30 mouse cellular contexts compared by ENCODE assay signal in the genomic region with DNA sequence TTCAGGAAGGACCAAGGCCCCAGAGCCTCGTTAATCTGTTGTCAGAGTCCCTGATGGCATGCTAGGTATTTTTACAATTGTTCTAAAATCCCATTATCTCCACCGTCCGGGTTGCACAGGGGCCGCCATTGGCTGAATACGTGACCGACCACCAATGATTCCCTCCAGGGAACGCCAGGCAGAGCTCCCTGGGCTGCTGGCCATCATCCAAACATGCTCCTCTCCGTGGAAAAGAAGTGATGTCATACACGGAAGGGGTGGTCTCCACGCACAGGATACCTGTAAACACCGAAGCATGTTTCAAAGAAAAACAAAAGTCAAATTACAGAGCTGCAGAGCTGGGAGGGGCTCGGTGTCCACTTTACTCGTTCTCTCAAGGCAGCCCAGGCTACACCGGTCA. TPM values are rescaled to one million over a fixed set of nuclear protein-coding genes. Genes with fewer than 3 reads are reported as not detected.
A peak's percentile ranks its signal among the peaks of the same experiment; 100 is the strongest.
DNase-seq lines count a peak whose midpoint lies in the region; ATAC-seq and TF ChIP-seq lines count a peak whose summit lies in the region.
"Had no signal": no experiment of that assay in that cellular context is flagged by ENCODE, and none has a peak within 500 bp of the region (broad histone marks: within the 10 kb centered on the region; RNA-seq: fewer than 3 reads in every experiment).

No protein-coding gene starts in this region.

- TF ChIP-seq POLR2A in heart, adult 2 months (IDR thresholded peaks at IDR 0.05; ENCODE audit: insufficient read depth, low read depth, low read length): no peak

- no peaks in the 10 kb centered on the region for H3K79me2 ChIP-seq in heart, adult 2 months (replicated peaks; ENCODE audit: control insufficient read depth, insufficient read depth, low read length)

- no peak overlapping the region for H3K9ac ChIP-seq in heart, adult 2 months (ENCODE audit: low read depth, low read length)
- H3K9ac ChIP-seq in intestine, embryonic 16.5 days (ENCODE audit: low read depth, low read length): no peak overlapping the region
- no peak overlapping the region for H3K9ac ChIP-seq in intestine, embryonic 15.5 days
- H3K9ac ChIP-seq in stomach, embryonic 14.5 days (replicated peaks; ENCODE audit: low read depth, low read length): no peak overlapping the region
- H3K9ac ChIP-seq in stomach, postnatal 0 days (ENCODE audit: low read length): no peak overlapping the region
- H3K9ac ChIP-seq: embryonic facial prominence, embryonic 12.5 days; kidney, embryonic 15.5 days; limb, embryonic 12.5 days; liver, embryonic 15.5 days; lung, embryonic 14.5 days; neural tube, embryonic 15.5 days had no signal

- 42% methylated on average over 14 of the region's 14 CpGs for WGBS in heart, adult 2 months
- WGBS in intestine, embryonic 16.5 days: 35% methylated on average over 14 of the region's 14 CpGs
- WGBS in intestine, embryonic 15.5 days: 36% methylated on average over 14 of the region's 14 CpGs
- 55% methylated on average over 14 of the region's 14 CpGs for WGBS in stomach, embryonic 14.5 days
- 54% methylated on average over 14 of the region's 14 CpGs for WGBS in stomach, postnatal 0 days

- DNase-seq in adrenal gland, adult 2 months: peak; percentile 26
- DNase-seq in adrenal gland, postnatal 25 days: no peak
- no peak for DNase-seq in heart, adult 2 months
- DNase-seq in heart, postnatal 25 days (ENCODE audit: low spot score): no peak
- no peak for DNase-seq in stomach, postnatal 0 days (ENCODE audit: low spot score)
- DNase-seq: cerebellum, adult 11-12 months; cerebellum, adult 9-11 months; embryo, embryonic 11 days; gastrocnemius, postnatal 10 days; kidney, adult 11 months; kidney, postnatal 36 days; lung, embryonic 14.5 days; midbrain, embryonic 14.5 days; retina, postnatal 1 day; right cerebral cortex, postnatal 25 days; thymus, adult 2 months; thymus, postnatal 36 days had no signal

- H3K4me1 ChIP-seq in heart, adult 2 months (ENCODE audit: control insufficient read depth, insufficient read depth, low read length): peaks cover 17% of the 10 kb centered on the region
- peaks cover 23% of the 10 kb centered on the region for H3K4me1 ChIP-seq in intestine, embryonic 16.5 days (ENCODE audit: control insufficient read depth, insufficient read depth, low read length)
- H3K4me1 ChIP-seq in intestine, embryonic 15.5 days (replicated peaks): peaks cover 26% of the 10 kb centered on the region
- H3K4me1 ChIP-seq in stomach, embryonic 14.5 days (ENCODE audit: control insufficient read depth, insufficient read depth, low read length): peaks cover 33% of the 10 kb centered on the region
- H3K4me1 ChIP-seq in stomach, postnatal 0 days (replicated peaks; ENCODE audit: control insufficient read depth, insufficient read depth): 0 out of 2 replicates have a peak, but pooled peaks cover 2% of the 10 kb centered on the region
- H3K4me1 ChIP-seq: liver, embryonic 15.5 days; neural tube, embryonic 15.5 days had no signal

- 0 out of 2 replicates have a peak, but pooled peaks cover 2% of the 10 kb centered on the region for H3K27me3 ChIP-seq in heart, adult 2 months (ENCODE audit: control insufficient read depth, insufficient read depth, low read length)
- H3K27me3 ChIP-seq in intestine, embryonic 16.5 days (replicated peaks; ENCODE audit: control insufficient read depth, insufficient read depth, low read length): no peaks in the 10 kb centered on the region
- H3K27me3 ChIP-seq in intestine, embryonic 15.5 days (replicated peaks): no peaks in the 10 kb centered on the region
- no peaks in the 10 kb centered on the region for H3K27me3 ChIP-seq in stomach, embryonic 14.5 days (ENCODE audit: control insufficient read depth, insufficient read depth, low read length)
- no peaks in the 10 kb centered on the region for H3K27me3 ChIP-seq in stomach, postnatal 0 days (ENCODE audit: control insufficient read depth, insufficient read depth, low read length)
- H3K27me3 ChIP-seq: embryonic facial prominence, embryonic 12.5 days; kidney, embryonic 15.5 days; limb, embryonic 12.5 days; liver, embryonic 15.5 days; neural tube, embryonic 15.5 days had no signal

- H3K9me3 ChIP-seq in intestine, embryonic 16.5 days (ENCODE audit: control insufficient read depth, low read length): no peaks in the 10 kb centered on the region
- no peaks in the 10 kb centered on the region for H3K9me3 ChIP-seq in intestine, embryonic 15.5 days
- no peaks in the 10 kb centered on the region for H3K9me3 ChIP-seq in stomach, embryonic 14.5 days (ENCODE audit: control insufficient read depth, low read depth, low read length)
- no peaks in the 10 kb centered on the region for H3K9me3 ChIP-seq in stomach, postnatal 0 days (ENCODE audit: control insufficient read depth, low read length)
- H3K9me3 ChIP-seq: embryonic facial prominence, embryonic 12.5 days; kidney, embryonic 15.5 days; limb, embryonic 12.5 days; liver, embryonic 15.5 days; neural tube, embryonic 15.5 days had no signal

- H3K27ac ChIP-seq in heart, adult 2 months: peak overlapping the region; percentile 17
- H3K27ac ChIP-seq in intestine, embryonic 16.5 days (ENCODE audit: low read length): 0 out of 2 replicates have a peak overlapping the region, but pooled peaks have one; percentile 4
- no peak overlapping the region for H3K27ac ChIP-seq in intestine, embryonic 15.5 days
- 0 out of 2 replicates have a peak overlapping the region, but pooled peaks have one; percentile 88 for H3K27ac ChIP-seq in stomach, embryonic 14.5 days (ENCODE audit: low read length)
- no peak overlapping the region; the same call in 1 of the 2 replicates for H3K27ac ChIP-seq in stomach, postnatal 0 days (replicated peaks)
- H3K27ac ChIP-seq: embryonic facial prominence, embryonic 12.5 days; kidney, embryonic 15.5 days; layer of hippocampus, adult 2 months; left cerebral cortex, adult 2 months; limb, embryonic 12.5 days; liver, embryonic 15.5 days; neural tube, embryonic 15.5 days had no signal

- no peak overlapping the region for H3K4me2 ChIP-seq in intestine, embryonic 16.5 days (ENCODE audit: low read depth, low read length)
- H3K4me2 ChIP-seq in intestine, embryonic 15.5 days (replicated peaks): no peak overlapping the region
- no peak overlapping the region for H3K4me2 ChIP-seq in stomach, embryonic 14.5 days (replicated peaks; ENCODE audit: low read depth, low read length)
- no peak overlapping the region for H3K4me2 ChIP-seq in stomach, postnatal 0 days (replicated peaks; ENCODE audit: low read depth)
- H3K4me2 ChIP-seq: embryonic facial prominence, embryonic 12.5 days; kidney, embryonic 15.5 days; limb, embryonic 12.5 days; liver, embryonic 15.5 days; lung, embryonic 14.5 days; neural tube, embryonic 15.5 days had no signal

- H3K36me3 ChIP-seq in heart, adult 2 months (ENCODE audit: control insufficient read depth, insufficient read depth, low read length): no peaks in the 10 kb centered on the region
- no peaks in the 10 kb centered on the region for H3K36me3 ChIP-seq in intestine, embryonic 16.5 days (ENCODE audit: control insufficient read depth, insufficient read depth, low read length)
- H3K36me3 ChIP-seq in intestine, embryonic 15.5 days: no peaks in the 10 kb centered on the region
- no peaks in the 10 kb centered on the region for H3K36me3 ChIP-seq in stomach, embryonic 14.5 days (ENCODE audit: control insufficient read depth, insufficient read depth, low read length)
- H3K36me3 ChIP-seq in stomach, postnatal 0 days (ENCODE audit: control insufficient read depth, insufficient read depth, low read length): no peaks in the 10 kb centered on the region
- H3K36me3 ChIP-seq: embryonic facial prominence, embryonic 12.5 days; kidney, embryonic 15.5 days; limb, embryonic 12.5 days; liver, embryonic 15.5 days; neural tube, embryonic 15.5 days had no signal

- TF ChIP-seq EP300 in heart, adult 2 months (IDR thresholded peaks at IDR 0.05; ENCODE audit: insufficient read depth, low read depth, low read length): no peak
- no peak for TF ChIP-seq EP300 in stomach, postnatal 0 days (optimal IDR thresholded peaks at IDR 0.05)

- no peak overlapping the region for H3K4me3 ChIP-seq in heart, adult 2 months
- H3K4me3 ChIP-seq in intestine, embryonic 16.5 days (ENCODE audit: low read length): no peak overlapping the region
- H3K4me3 ChIP-seq in intestine, embryonic 15.5 days (replicated peaks): no peak overlapping the region
- H3K4me3 ChIP-seq in stomach, embryonic 14.5 days (ENCODE audit: low read depth, low read length): no peak overlapping the region
- no peak overlapping the region for H3K4me3 ChIP-seq in stomach, postnatal 0 days (ENCODE audit: low read depth, low read length)
- H3K4me3 ChIP-seq: embryonic facial prominence, embryonic 12.5 days; kidney, embryonic 15.5 days; layer of hippocampus, adult 2 months; left cerebral cortex, adult 2 months; limb, embryonic 12.5 days; liver, embryonic 15.5 days; neural tube, embryonic 15.5 days had no signal

- TF ChIP-seq CTCF in heart, adult 2 months (IDR thresholded peaks at IDR 0.05): no peak
- TF ChIP-seq CTCF in stomach, postnatal 0 days (IDR thresholded peaks at IDR 0.05; ENCODE audit: low read depth): no peak

- ATAC-seq in intestine, embryonic 16.5 days: no peak
- no peak for ATAC-seq in intestine, embryonic 15.5 days
- no peak for ATAC-seq in stomach, embryonic 14.5 days (ENCODE audit: insufficient number of reproducible peaks, insufficient read depth, low FRiP score, low read depth)
- no peak for ATAC-seq in stomach, postnatal 0 days (ENCODE audit: low FRiP score, low TSS enrichment)
- ATAC-seq: activated CD4-positive, CD25-positive, alpha-beta regulatory T cell, adult 4 months; forebrain, embryonic 16.5 days; hindbrain, embryonic 16.5 days had no signal

- intact Hi-C loops in heart, adult 2 months (cut with DNase I): loop anchor here (2.0 kb wide), 2 partner anchors 22 to 30 kb away; no protein-coding TSS in a partner anchor
- intact Hi-C loops in heart, postnatal 25 days (cut with DNase I): no loop called here

RNA-seq across cellular contexts. Expression of gene Amotl2, which starts 39.9 kb away (rescaled TPM):
- total RNA-seq in adrenal gland, adult 2 months (2021): 100 to 1,000 TPM; 154 to 186 TPM
- polyA plus RNA-seq in adrenal gland, adult 2 months (2012; rRNA removed): 116 and 153 TPM in 2 replicates
- 231 and 242 TPM in 2 replicates for total RNA-seq in adrenal gland, postnatal 25 days (2021)
- 10 to 100 TPM; 56.5 to 66.3 TPM for total RNA-seq in heart, adult 2 months (2021)
- 25.9 and 28.3 TPM in 2 replicates for polyA plus RNA-seq in heart, adult 2 months (2012; rRNA removed)
- total RNA-seq in heart, postnatal 25 days (2021): 10 to 100 TPM; 56.4 to 59.5 TPM
- polyA plus RNA-seq in intestine, embryonic 16.5 days (2015; fragmentation: Nextera tagmentation; extraction: Ambion mirVana): 20.4 and 21.8 TPM in 2 replicates
- polyA plus RNA-seq in intestine, embryonic 15.5 days (2015; fragmentation: Nextera tagmentation; extraction: Ambion mirVana): 31.8 and 32.9 TPM in 2 replicates
- 22.1 and 28.9 TPM in 2 replicates for polyA plus RNA-seq in stomach, embryonic 14.5 days (2014; fragmentation: Nextera tagmentation; extraction: Ambion mirVana)
- polyA plus RNA-seq in stomach, postnatal 0 days (2015; fragmentation: Nextera tagmentation; extraction: Ambion mirVana): 18.6 and 22.7 TPM in 2 replicates
- polyA plus RNA-seq: activated CD4-positive, CD25-positive, alpha-beta regulatory T cell, adult 4 months had no signal

Comparison
In these comparisons a context has a peak if more than half of its experiments do, and no peak if none do; other contexts are left out.
1. H3K27ac ChIP-seq: peak in heart, adult 2 months (single experiment), intestine, embryonic 16.5 days (single experiment) and stomach, embryonic 14.5 days (single experiment); none in intestine, embryonic 15.5 days (single experiment) and stomach, postnatal 0 days (single experiment).